Mouse (Mus musculus) thymus, postnatal 4 days (tissue): ENCODE data around the gene Gdf3.

Experiments
- DNase-seq: peaks from one replicate; pipeline ENCODE4 v3.0.0; 2021

The Gdf3 gene

DNA sequence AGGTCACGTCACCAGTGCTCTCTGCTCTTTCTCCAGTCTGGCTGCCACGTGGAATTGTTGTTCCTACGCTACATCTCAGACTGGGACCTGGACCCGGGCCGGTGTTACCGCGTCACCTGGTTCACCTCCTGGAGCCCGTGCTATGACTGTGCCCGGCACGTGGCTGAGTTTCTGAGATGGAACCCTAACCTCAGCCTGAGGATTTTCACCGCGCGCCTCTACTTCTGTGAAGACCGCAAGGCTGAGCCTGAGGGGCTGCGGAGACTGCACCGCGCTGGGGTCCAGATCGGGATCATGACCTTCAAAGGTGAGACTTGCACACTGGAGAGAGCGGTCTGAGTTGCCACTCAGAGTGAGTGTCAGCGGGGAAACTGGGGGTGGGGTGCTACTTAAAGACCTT, 48.9 kb downstream of the Gdf3 start:
- peak; percentile 9 for DNase-seq

DNA sequence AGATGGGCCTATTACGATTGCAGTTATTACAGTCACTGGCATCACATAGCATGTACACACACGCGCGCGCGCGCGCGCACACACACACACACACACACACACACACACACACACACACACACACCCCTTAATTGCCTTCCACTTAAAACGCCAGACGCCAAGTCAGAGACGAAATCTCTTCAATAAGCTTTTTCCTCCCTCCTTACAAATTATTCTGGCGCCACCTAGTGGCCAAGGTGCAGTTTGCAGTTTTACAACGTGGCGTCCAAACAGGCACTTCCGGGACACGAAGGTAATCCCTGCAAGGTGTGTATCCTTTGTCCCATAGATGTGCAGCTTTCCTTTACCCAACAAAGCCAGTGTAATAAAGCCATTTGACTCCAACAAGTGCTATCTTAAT, 49.5 kb downstream of the Gdf3 start:
- peak; percentile 86 for DNase-seq

DNA sequence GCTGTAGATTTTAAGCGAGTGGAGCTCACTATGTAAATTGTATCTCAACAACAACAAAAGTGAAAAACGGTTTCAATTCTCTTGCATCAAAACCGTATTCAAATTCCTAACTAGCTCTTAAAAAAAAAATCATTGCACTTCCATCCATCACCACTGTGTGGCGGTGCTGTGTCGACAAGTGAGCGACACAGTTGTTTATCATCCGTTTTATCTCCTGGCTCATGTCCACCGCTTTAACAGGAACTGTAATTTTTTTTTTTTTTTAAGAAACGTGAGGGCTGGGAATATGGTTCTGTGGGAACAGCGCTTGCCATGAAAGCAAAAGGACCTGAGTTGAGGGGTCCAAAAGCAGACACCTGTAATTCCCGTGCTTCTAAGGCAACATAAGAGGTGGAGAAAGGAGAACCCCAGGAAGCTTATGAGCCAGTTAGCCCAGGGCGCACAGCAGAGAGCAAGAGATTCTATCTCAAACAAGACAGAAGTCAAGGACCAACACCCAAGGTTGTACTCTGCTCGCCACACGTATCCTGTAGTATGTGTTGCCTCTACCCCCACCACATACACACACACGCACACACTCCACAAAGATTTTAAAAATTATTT, 52.8 kb downstream of the Gdf3 start:
- DNase-seq: peak; percentile 73
